Mouse (Mus musculus) ES-Bruce4 (cell line): Measurements from ENCODE around the gene Usp7. TPM values are rescaled to one million over a fixed set of nuclear protein-coding genes. Genes with fewer than 3 reads are reported as not detected.

Experiments used
- H3K27ac ChIP-seq: 2 replicates; pipeline ENCODE4 v1.5.1; 2012; ENCODE audit warnings: low read length, inconsistent platforms; ENCODE audit not compliant: insufficient read depth
- H3K27me3 ChIP-seq: 2 replicates; pipeline ENCODE4 v1.6.1; 2012; ENCODE audit warnings: mild to moderate bottlenecking, low read length, inconsistent platforms; ENCODE audit not compliant: control insufficient read depth, poor library complexity, insufficient read depth, severe bottlenecking
- H3K36me3 ChIP-seq: 2 replicates; pipeline ENCODE4 v1.6.1; 2012; ENCODE audit warnings: inconsistent platforms, mild to moderate bottlenecking, low read length, moderate library complexity; ENCODE audit not compliant: control insufficient read depth, poor library complexity, insufficient read depth, severe bottlenecking
- H3K4me1 ChIP-seq: one replicate; pipeline ENCODE4 v1.8.1; 2011; ENCODE audit warnings: low read length; ENCODE audit not compliant: control insufficient read depth, insufficient read depth
- H3K4me3 ChIP-seq: 2 replicates; pipeline ENCODE4 v1.5.1; 2011; ENCODE audit warnings: low read depth, mild to moderate bottlenecking, low read length
- H3K9ac ChIP-seq: 2 replicates; pipeline ENCODE4 v1.6.1; 2012; ENCODE audit warnings: low read depth, mild to moderate bottlenecking, inconsistent platforms; ENCODE audit not compliant: poor library complexity, severe bottlenecking
- H3K9me3 ChIP-seq: replicated peaks from 2 replicates; pipeline ENCODE4 v1.6.1; 2012; ENCODE audit warnings: mild to moderate bottlenecking, low read length, inconsistent platforms; ENCODE audit not compliant: control insufficient read depth, poor library complexity, insufficient read depth, severe bottlenecking
- CTCF ChIP-seq: IDR thresholded peaks from one replicate; pipeline ENCODE4 v1.8.1; 2011; ENCODE audit warnings: low read depth, low read length
- EP300 ChIP-seq: IDR thresholded peaks from 2 replicates; pipeline ENCODE4 v1.6.1; 2011; ENCODE audit warnings: low read depth, low read length; ENCODE audit not compliant: insufficient read depth
- polyA plus RNA-seq: library from polyadenylated mRNA; stranded (reverse); fragments of >200 nt; gene quantifications from 2 replicates; pipeline ENCODE4 v1.2.4, GENCODE M21; 2011; ENCODE audit warnings: low read depth; ENCODE audit not compliant: missing spikeins, insufficient read depth, insufficient read length

The Usp7 gene
- polyA plus RNA-seq, 1 experiment: 339 TPM

- Histone ChIP-seq H3K27me3 (no peaks in the 10 kb centered on the region), H3K9ac (no peak overlapping the region), H3K9me3 (no peaks in the 10 kb centered on the region), H3K4me3 (no peak overlapping the region), H3K4me1 (no peaks in the 10 kb centered on the region), H3K27ac (no peak overlapping the region), H3K36me3 (peaks cover 13% of the 10 kb centered on the region)
- TF ChIP-seq CTCF (peak; percentile 80), EP300 (no peak)
These were observed 148.3 kb downstream of the Usp7 start for GRCm38 (mm10) chr16:8643855-8644254.

Other genes starting within 250 kb of the Usp7 start
- gene Pmm2, start 154.6 kb downstream of the Usp7 start, polyA plus RNA-seq: 20.9 and 25.2 TPM in 2 replicates
- 17.1 and 17.5 TPM in 2 replicates for gene Tmem186, start 154.6 kb downstream of the Usp7 start, polyA plus RNA-seq
- gene Carhsp1, start 120.2 kb downstream of the Usp7 start, polyA plus RNA-seq: 63.1 and 65.8 TPM in 2 replicates
- not detected in 2 replicates for gene Gm5767, start 111.5 kb downstream of the Usp7 start, polyA plus RNA-seq
- 63.8 and 65.8 TPM in 2 replicates for gene 1810013L24Rik, start 37.8 kb upstream of the Usp7 start, polyA plus RNA-seq